Mouse (Mus musculus) liver, adult 10 weeks (tissue): ENCODE data around the gene Ptpa. TPM values are rescaled to one million over a fixed set of nuclear protein-coding genes. Genes with fewer than 3 reads are reported as not detected.

ENCODE experiments used
- polyA plus RNA-seq: library from polyadenylated mRNA; stranded (reverse); fragments of 350-450 nt; fragmentation: Illumina TruSeq; extraction: RNeasy Lipid Tissue Mini Kit (QIAGEN cat#74804); gene quantifications from one replicate; pipeline ENCODE4 v1.2.3, GENCODE M21; 2014; ENCODE audit warnings: low read depth, low replicate concordance

Ptpa gene
- 3.8 TPM for polyA plus RNA-seq

DNA sequence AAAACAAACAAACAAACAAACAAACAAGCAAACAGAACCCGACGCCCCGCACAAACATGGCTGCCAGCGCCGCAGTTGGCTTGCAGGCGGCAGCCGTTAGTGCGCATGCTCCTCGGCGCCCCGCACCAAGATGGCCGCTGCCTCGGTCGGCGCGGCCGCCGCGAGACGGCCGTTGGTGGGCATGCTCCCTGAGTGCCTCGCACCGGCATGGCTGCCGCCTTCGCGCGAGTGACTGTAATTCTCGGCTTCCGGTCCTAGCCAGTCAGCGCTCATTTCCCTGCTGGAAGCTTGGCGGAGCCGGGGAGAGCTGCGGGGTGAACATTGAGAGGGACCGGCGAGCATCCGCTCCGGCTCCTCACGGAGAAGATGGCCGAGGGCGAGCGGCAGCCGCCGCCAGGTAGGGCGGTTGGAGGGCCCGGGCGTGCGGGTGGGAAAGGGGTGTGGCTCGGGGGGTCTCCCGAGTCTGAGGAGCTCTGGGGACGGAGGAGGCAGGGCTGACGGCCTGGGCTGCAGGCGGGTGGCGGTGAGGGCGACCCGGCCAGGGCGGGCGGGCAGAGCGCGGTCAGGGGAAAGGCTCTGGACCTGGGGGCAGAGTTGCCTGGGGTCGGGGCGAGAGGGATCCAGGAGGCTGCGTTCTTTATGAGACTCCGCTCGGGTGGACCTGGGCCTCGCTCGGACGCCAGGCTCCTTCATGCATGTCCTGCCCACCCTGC, at the start of gene Ptpa:
Gene Ptpa, plus strand, starts transcription at position 104 of the 713 bp plus-strand sequence.

DNA sequence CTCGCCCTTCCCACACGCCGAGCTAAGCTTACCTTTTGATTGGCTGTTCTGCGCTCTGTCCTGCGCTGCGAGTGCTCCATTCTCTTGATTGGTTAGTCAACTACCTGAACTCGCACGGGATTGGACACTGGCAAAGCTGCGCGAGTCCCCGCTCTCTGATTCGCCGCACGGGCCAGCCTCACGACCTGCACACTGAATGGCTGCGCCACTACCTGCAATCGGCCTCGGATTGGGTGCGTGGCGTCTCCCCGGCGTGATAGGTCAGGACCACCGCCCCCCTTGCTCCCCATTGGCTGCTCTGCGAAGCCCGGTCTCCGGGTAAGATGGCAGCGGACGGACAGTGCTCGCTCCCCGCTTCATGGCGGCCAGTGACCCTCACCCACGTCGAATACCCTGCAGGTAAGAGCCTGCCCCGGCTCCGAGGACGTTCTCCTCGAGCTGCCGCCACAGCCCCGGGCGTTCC, 23.7 kb upstream of the Ptpa start, which contains the start of gene Dolpp1:
Gene Dolpp1, plus strand, starts transcription at position 141 of the 463 bp plus-strand sequence.

DNA sequence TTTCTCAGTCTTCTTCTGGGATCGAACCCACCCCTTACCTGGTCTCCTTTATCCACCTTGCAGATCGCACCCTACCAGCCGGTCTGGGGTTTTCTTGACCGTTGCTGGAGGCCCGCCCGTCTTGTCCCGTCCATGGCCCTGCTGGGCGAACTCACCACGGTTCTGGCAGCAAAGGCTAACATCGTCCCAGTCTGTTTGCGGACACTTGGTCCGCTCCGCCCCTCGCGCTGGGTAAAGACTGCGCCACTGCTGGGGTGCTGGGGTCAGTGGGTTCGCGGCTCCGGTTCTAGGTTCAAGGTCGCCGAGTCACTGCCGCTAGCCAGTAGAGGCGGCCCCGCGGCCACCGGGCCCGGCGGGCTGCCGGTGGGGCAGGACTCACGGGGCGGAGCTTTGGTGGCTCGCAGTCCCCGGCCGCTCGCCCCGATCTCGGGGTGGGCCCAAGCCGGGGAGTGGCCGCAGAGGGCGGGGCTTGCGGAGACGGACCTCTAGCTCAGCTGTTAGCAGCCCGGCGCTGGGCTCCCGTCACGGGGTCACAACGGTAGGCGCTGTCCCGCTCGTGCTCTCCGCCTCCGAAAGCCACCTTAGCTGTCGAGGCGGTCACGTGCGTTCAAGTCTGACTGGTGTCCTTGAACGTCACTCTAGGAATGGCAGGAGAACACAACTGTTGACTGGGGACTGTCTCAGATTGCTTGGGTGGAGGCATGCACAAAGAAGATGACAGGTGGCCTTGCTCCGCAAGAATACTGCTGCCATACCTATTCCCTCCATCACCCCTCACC, 493 bp upstream of the Ptpa start, which contains the start of gene Crat:
Gene Crat, minus strand, starts transcription at position 657 of the 779 bp plus-strand sequence.

DNA sequence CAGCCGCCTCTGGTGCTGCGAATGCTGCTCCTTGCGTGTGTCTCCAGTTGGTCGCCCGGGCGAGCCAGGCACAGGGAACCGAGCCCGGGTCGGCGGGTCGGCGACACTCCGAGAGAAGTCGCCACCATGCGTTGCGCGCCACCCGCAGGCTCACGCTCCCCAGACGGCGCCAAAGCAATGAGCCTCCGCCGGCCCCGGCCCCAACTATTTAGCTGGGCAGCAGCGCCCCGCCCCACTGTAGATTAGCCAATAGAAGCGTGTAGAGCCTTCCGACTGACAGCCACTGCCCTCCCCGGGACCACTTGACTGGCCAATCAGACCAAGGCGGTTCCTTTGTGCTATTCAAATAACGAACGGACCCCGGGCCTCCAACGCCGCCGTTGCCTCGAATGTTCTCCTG, 58.2 kb downstream of the Ptpa start, which contains the start of gene Ier5l:
Gene Ier5l, minus strand, starts transcription at position 181 of the 400 bp plus-strand sequence.

Other genes starting within 250 kb of the Ptpa start
- gene Endog, start 244.5 kb upstream of the Ptpa start, polyA plus RNA-seq: 0.64 TPM
- 0.53 TPM for gene Spout1, start 237.6 kb upstream of the Ptpa start, polyA plus RNA-seq
- gene Kyat1, start 210.2 kb upstream of the Ptpa start, polyA plus RNA-seq: 13.5 TPM
- gene Lrrc8a, start 178.3 kb upstream of the Ptpa start, polyA plus RNA-seq: 3.3 TPM
- gene Gm28035, start 175.5 kb upstream of the Ptpa start, polyA plus RNA-seq: 0.26 TPM
- gene Phyhd1, start 149.8 kb upstream of the Ptpa start, polyA plus RNA-seq: 72.7 TPM
- not detected for gene Gm28038, start 135.0 kb upstream of the Ptpa start, polyA plus RNA-seq
- gene Dolk, start 129.7 kb upstream of the Ptpa start, polyA plus RNA-seq: 5.8 TPM
- gene Nup188, start 129.6 kb upstream of the Ptpa start, polyA plus RNA-seq: 1.1 TPM
- gene Sh3glb2, start 56.7 kb upstream of the Ptpa start, polyA plus RNA-seq: 1.8 TPM
- 2.6 TPM for gene Miga2, start 51.8 kb upstream of the Ptpa start, polyA plus RNA-seq
- 1.2 TPM for gene Dolpp1, start 23.8 kb upstream of the Ptpa start, polyA plus RNA-seq
- gene Crat, start 226 bp upstream of the Ptpa start, polyA plus RNA-seq: 7.4 TPM
- not detected for gene Ier5l, start 58.2 kb downstream of the Ptpa start, polyA plus RNA-seq
- not detected for gene Cstad, start 179.0 kb downstream of the Ptpa start, polyA plus RNA-seq